Mouse (Mus musculus) liver, embryonic 14.5 days (tissue): ENCODE measurements at regions not wholly inside any gene's neighbourhood (a gene's known extent, or its start where the extent isn't known, plus 50 kb on each side); places are given as distances from the start of the nearest gene placed in this dataset.

Experiments
- CTCF ChIP-seq: IDR thresholded peaks from 2 replicates; pipeline ENCODE4 v1.5.1; 2016; ENCODE audit warnings: antibody characterized with exemption, low read depth, control low read depth
- EP300 ChIP-seq: IDR thresholded peaks from 2 replicates; pipeline ENCODE4 v1.6.1; 2016; ENCODE audit warnings: antibody characterized with exemption, low read depth

GRCm38 (mm10) chr4:81512396-81512795 lies 69.8 kb upstream of the Mpdz start:
- TF ChIP-seq EP300 (no peak), CTCF (no peak)
